Mouse (Mus musculus): ENCODE results near the gene Crtc1. TPM values are rescaled to one million over a fixed set of nuclear protein-coding genes. Genes with fewer than 3 reads are reported as not detected.

The Crtc1 gene
- polyA plus RNA-seq, 1 experiment from 2014 or later, result 21.0 TPM

GRCm38 (mm10) chr8:70352657-70353151 is 86.7 kb downstream of the Crtc1 start:
- Histone ChIP-seq H3K9ac (peak overlapping the region; percentile 99), H3K4me1 (peaks cover 53% of the 10 kb centered on the region), H3K27me3 (no peaks in the 10 kb centered on the region), H3K9me3 (replicated peaks) (no peaks in the 10 kb centered on the region), H3K4me3 (replicated peaks) (peak overlapping the region; percentile 99), H3K4me2 (peak overlapping the region; percentile 96), H3K27ac (peak overlapping the region; percentile 91), H3K36me3 (peaks cover 26% of the 10 kb centered on the region)
- 0% methylated on average over 61 of the region's 64 CpGs for WGBS
- ATAC-seq (replicated peaks; ENCODE audit: low FRiP score), result peak; percentile 46

GRCm38 (mm10) chr8:70352000-70352384 is 87.4 kb downstream of the Crtc1 start:
- ATAC-seq (replicated peaks; ENCODE audit: low FRiP score), result no peak
- H3K4me3 ChIP-seq (replicated peaks), result peak overlapping the region; percentile 99
- peak overlapping the region; percentile 91; the same call in 1 of the 2 replicates for H3K27ac ChIP-seq
- H3K4me1 ChIP-seq, result peaks cover 53% of the 10 kb centered on the region
- WGBS, result 10% methylated on average over 3 of the region's 3 CpGs
- H3K36me3 ChIP-seq, result peaks cover 26% of the 10 kb centered on the region
- H3K27me3 ChIP-seq, result no peaks in the 10 kb centered on the region
- H3K9me3 ChIP-seq (replicated peaks), result no peaks in the 10 kb centered on the region
- peak overlapping the region; percentile 96 for H3K4me2 ChIP-seq
- peak overlapping the region; percentile 99 for H3K9ac ChIP-seq

DNA sequence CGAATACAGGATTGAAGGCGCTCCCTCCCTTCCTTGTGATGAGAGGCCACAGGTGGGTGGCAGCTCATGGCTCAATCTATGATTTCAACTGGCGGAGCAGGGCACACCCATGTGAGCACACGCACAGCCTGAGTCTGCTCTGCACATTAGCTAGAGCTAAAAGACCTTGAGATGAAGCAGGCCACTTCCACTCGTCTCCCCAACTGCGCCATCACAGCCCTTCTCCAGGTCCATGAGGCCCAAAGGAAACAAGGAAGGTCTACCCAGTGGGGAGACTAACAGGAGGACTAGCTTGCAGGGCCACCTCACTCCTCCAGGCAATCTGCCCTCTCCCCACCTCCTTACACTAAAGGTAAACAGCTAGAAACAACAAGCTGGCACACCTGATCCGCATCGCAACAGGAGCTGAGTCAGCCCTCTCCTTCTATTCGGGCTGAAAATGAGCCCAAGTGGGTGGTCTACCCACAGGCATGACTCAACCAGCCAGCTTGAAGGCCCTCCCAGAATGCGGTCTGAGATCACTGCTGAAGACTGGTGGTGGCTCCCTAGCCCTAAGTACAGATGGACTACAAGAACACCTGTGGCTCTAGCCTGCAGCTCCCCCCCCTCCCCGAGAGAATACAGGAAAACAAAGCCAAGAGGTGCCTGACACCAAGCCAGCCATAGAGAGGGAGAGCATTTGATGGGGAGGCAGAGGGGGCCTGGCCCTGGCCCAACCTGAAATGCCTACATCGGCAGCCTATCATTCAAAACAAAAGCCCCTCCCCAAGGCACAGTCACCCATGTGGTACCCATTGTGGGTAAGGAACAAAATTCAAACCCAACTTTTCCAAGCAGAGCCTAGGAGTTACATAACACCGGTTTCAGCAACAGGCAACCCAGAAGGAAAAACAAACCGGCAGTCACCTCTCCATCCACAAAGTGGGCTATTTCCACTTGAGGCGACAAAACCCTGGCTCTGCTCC is 88.1 kb downstream of the Crtc1 start:
- WGBS, result 45% methylated on average over 15 of the region's 15 CpGs
- peak overlapping the region; percentile 99 for H3K9ac ChIP-seq
- H3K36me3 ChIP-seq, result peaks cover 31% of the 10 kb centered on the region
- H3K9me3 ChIP-seq (replicated peaks), result no peaks in the 10 kb centered on the region
- H3K4me1 ChIP-seq, result peaks cover 53% of the 10 kb centered on the region
- peak overlapping the region; percentile 96 for H3K4me2 ChIP-seq
- no peak for ATAC-seq (replicated peaks; ENCODE audit: low FRiP score)
- H3K27me3 ChIP-seq, result no peaks in the 10 kb centered on the region
- peak overlapping the region; percentile 99 for H3K4me3 ChIP-seq (replicated peaks)
- H3K27ac ChIP-seq, result peak overlapping the region; percentile 91; the same call in 1 of the 2 replicates

- no peak for ATAC-seq (replicated peaks; ENCODE audit: low FRiP score)
- H3K9ac ChIP-seq, result no peak overlapping the region
- WGBS, result 65% methylated on average over 1 of the region's 1 CpGs
Observed at GRCm38 (mm10) chr8:70347860-70348420, 91.4 kb downstream of the Crtc1 start.

DNA sequence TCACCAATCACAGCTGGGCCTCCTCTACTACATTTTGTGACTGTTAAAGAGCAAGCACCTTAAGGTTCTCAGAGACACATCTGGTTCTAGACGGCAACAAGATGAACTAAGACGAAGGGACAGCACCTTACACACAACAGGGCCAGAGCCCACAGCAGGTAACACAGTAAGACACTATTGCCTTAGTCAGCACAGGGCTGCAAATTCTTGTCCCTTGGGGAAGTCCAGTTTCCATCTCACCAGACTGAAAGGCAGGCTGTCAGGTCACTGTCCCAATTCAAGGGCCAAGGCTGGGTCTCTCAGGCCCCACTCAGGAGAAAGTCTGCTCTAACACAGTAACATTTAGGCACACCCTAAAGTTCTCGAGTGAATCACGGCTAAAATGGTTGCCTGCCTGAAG is 91.9 kb downstream of the Crtc1 start:
- H3K27ac ChIP-seq, result no peak overlapping the region
- ATAC-seq (replicated peaks; ENCODE audit: low FRiP score), result no peak
- no peak overlapping the region for H3K4me3 ChIP-seq (replicated peaks)
- H3K9ac ChIP-seq, result no peak overlapping the region
- no peak overlapping the region for H3K4me2 ChIP-seq
- no peaks in the 10 kb centered on the region for H3K27me3 ChIP-seq
- H3K4me1 ChIP-seq, result peaks cover 48% of the 10 kb centered on the region
- H3K36me3 ChIP-seq, result peaks cover 63% of the 10 kb centered on the region
- 86% methylated on average over 4 of the region's 4 CpGs for WGBS
- no peaks in the 10 kb centered on the region for H3K9me3 ChIP-seq (replicated peaks)

More at GRCm38 (mm10) chr8:70347860-70348420, 91.4 kb downstream of the Crtc1 start:
- Histone ChIP-seq H3K9me3 (replicated peaks) (no peaks in the 10 kb centered on the region), H3K36me3 (peaks cover 58% of the 10 kb centered on the region), H3K27me3 (no peaks in the 10 kb centered on the region), H3K4me1 (peaks cover 48% of the 10 kb centered on the region), H3K4me2 (no peak overlapping the region), H3K27ac (no peak overlapping the region), H3K4me3 (replicated peaks) (no peak overlapping the region)

DNA sequence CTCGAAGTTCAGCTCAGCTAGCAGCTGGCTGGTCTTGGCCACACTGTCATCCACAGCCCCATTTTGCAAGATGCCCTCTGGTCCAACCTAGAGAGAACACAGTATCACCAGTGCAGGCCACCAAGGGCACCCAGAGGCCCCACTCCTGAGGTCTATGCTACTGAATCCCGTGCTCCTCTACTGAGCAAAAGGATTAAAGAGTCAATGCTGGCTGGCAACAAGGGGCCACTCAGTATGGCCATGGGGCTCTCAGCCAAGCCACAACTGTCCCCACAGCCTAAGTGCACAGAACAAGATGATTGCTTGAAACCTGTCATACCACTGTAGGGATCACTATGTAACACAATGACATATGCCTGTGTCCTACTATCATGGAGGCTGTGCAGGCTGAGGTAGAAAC is 95.1 kb downstream of the Crtc1 start:
- H3K9me3 ChIP-seq (replicated peaks), result no peaks in the 10 kb centered on the region
- H3K4me3 ChIP-seq (replicated peaks), result no peak overlapping the region
- no peak for ATAC-seq (replicated peaks; ENCODE audit: low FRiP score)
- H3K27ac ChIP-seq, result no peak overlapping the region
- 85% methylated on average over 2 of the region's 2 CpGs for WGBS
- peaks cover 18% of the 10 kb centered on the region for H3K4me1 ChIP-seq
- no peaks in the 10 kb centered on the region for H3K27me3 ChIP-seq
- H3K36me3 ChIP-seq, result peaks cover 83% of the 10 kb centered on the region
- no peak overlapping the region for H3K4me2 ChIP-seq
- no peak overlapping the region for H3K9ac ChIP-seq

DNA sequence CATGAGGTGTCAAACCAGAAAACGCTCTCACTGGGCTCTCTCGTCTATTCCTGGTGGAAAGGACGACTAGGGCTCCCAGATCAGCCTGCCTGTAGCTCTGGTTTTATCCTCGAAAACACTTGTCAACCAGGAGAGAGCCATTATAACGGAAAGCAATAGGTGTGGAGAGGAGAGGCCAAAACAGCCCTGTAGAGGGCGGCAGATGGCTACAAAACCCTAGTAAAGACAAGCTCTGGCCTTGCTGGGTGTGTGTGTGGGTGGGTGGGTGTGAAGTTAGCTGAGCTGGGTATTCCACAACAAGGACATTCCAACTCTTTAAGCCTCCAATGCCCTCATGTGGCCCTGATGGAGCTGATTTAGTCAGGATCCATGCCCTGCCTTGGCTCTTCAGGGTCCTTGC is 95.7 kb downstream of the Crtc1 start:
- 47% methylated on average over 6 of the region's 6 CpGs for WGBS
- Histone ChIP-seq H3K36me3 (peaks cover 83% of the 10 kb centered on the region), H3K4me3 (replicated peaks) (no peak overlapping the region), H3K27ac (no peak overlapping the region), H3K9ac (no peak overlapping the region), H3K9me3 (replicated peaks) (no peaks in the 10 kb centered on the region), H3K4me1 (peaks cover 12% of the 10 kb centered on the region), H3K4me2 (no peak overlapping the region), H3K27me3 (no peaks in the 10 kb centered on the region)
- ATAC-seq (replicated peaks; ENCODE audit: low FRiP score), result no peak

- Histone ChIP-seq H3K36me3 (peaks cover 83% of the 10 kb centered on the region), H3K27me3 (no peaks in the 10 kb centered on the region)
Observed at GRCm38 (mm10) chr8:70343076-70343475, 96.3 kb downstream of the Crtc1 start.

DNA sequence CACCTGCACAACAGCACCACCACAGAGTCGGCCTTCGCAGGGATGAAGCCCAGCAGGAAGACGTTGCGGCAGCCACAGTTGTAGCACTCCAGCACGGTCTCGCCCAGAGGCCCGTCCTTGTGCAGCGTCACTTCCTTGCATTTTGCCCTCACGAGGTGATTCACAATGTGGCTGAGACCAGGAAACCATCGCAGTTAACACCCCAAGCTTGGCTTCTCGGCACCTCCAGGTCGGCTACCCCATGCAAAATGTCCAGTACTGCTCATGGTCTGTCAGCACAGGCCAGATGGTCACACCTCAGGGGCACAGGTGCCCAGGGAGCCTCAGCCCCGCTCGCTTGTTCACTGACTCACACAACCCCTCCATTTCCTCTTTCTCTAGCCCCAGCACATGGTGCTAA is 97.4 kb downstream of the Crtc1 start:
- H3K9me3 ChIP-seq (replicated peaks), result no peaks in the 10 kb centered on the region
- no peak overlapping the region for H3K4me2 ChIP-seq
- H3K27me3 ChIP-seq, result no peaks in the 10 kb centered on the region
- 87% methylated on average over 14 of the region's 14 CpGs for WGBS
- no peak for ATAC-seq (replicated peaks; ENCODE audit: low FRiP score)
- no peak overlapping the region for H3K27ac ChIP-seq
- H3K9ac ChIP-seq, result no peak overlapping the region
- H3K36me3 ChIP-seq, result peaks cover 91% of the 10 kb centered on the region
- peaks cover 3% of the 10 kb centered on the region; the same call in 1 of the 2 replicates for H3K4me1 ChIP-seq
- H3K4me3 ChIP-seq (replicated peaks), result no peak overlapping the region

More at GRCm38 (mm10) chr8:70343076-70343475, 96.3 kb downstream of the Crtc1 start:
- Histone ChIP-seq H3K9ac (no peak overlapping the region), H3K4me1 (peaks cover 6% of the 10 kb centered on the region), H3K4me3 (replicated peaks) (no peak overlapping the region), H3K9me3 (replicated peaks) (no peaks in the 10 kb centered on the region), H3K4me2 (no peak overlapping the region), H3K27ac (no peak overlapping the region)
- no peak for ATAC-seq (replicated peaks; ENCODE audit: low FRiP score)
- WGBS, result 65% methylated on average over 7 of the region's 7 CpGs

- H3K27me3 ChIP-seq, result no peaks in the 10 kb centered on the region
- H3K9me3 ChIP-seq (replicated peaks), result no peaks in the 10 kb centered on the region
- no peaks in the 10 kb centered on the region for H3K4me1 ChIP-seq
- no peak overlapping the region for H3K9ac ChIP-seq
- H3K27ac ChIP-seq, result no peak overlapping the region
- no peak for ATAC-seq (replicated peaks; ENCODE audit: low FRiP score)
- no peak overlapping the region for H3K4me2 ChIP-seq
- no peak overlapping the region for H3K4me3 ChIP-seq (replicated peaks)
- peaks cover 94% of the 10 kb centered on the region for H3K36me3 ChIP-seq
- 91% methylated on average over 7 of the region's 7 CpGs for WGBS
Observed at GRCm38 (mm10) chr8:70340659-70341058, 98.7 kb downstream of the Crtc1 start.

GRCm38 (mm10) chr8:70338931-70339330 is 100.4 kb downstream of the Crtc1 start:
- H3K4me2 ChIP-seq, result no peak overlapping the region
- peaks cover 100% of the 10 kb centered on the region for H3K36me3 ChIP-seq
- no peak overlapping the region for H3K27ac ChIP-seq
- H3K4me3 ChIP-seq (replicated peaks), result no peak overlapping the region
- no peaks in the 10 kb centered on the region for H3K27me3 ChIP-seq
- 89% methylated on average over 7 of the region's 7 CpGs for WGBS
- H3K4me1 ChIP-seq, result no peaks in the 10 kb centered on the region
- H3K9me3 ChIP-seq (replicated peaks), result no peaks in the 10 kb centered on the region
- ATAC-seq (replicated peaks; ENCODE audit: low FRiP score), result no peak
- no peak overlapping the region for H3K9ac ChIP-seq

GRCm38 (mm10) chr8:70332878-70333202 is 106.5 kb downstream of the Crtc1 start:
- H3K27me3 ChIP-seq, result peaks cover 13% of the 10 kb centered on the region
- H3K4me1 ChIP-seq, result peaks cover 27% of the 10 kb centered on the region
- no peak overlapping the region for H3K4me3 ChIP-seq (replicated peaks)
- no peaks in the 10 kb centered on the region for H3K9me3 ChIP-seq (replicated peaks)
- no peak overlapping the region for H3K27ac ChIP-seq
- no peak overlapping the region for H3K4me2 ChIP-seq
- WGBS, result 97% methylated on average over 6 of the region's 6 CpGs
- ATAC-seq (replicated peaks; ENCODE audit: low FRiP score), result no peak
- no peak overlapping the region for H3K9ac ChIP-seq
- H3K36me3 ChIP-seq, result peaks cover 70% of the 10 kb centered on the region

All from kidney, embryonic 15.5 days (tissue).